Mouse (Mus musculus): ENCODE measurements around the gene Nr2c2. TPM values are rescaled to one million over a fixed set of nuclear protein-coding genes. Genes with fewer than 3 reads are reported as not detected.
"Not testable (repeated sequence)": the region's sequence is repeated elsewhere in the genome, so short reads cannot be mapped to it uniquely, and the experiment has no call there.

Nr2c2 gene
- polyA plus RNA-seq, 1 experiment from 2014 or later: 10.0 TPM

- Histone ChIP-seq H3K4me2 (ENCODE audit: low read depth, low read length) (no peak overlapping the region), H3K27ac (ENCODE audit: low read length) (no peak overlapping the region), H3K9me3 (replicated peaks; ENCODE audit: control insufficient read depth, low read length) (no peaks in the 10 kb centered on the region), H3K4me1 (ENCODE audit: control insufficient read depth, insufficient read depth, low read length) (no peaks in the 10 kb centered on the region; the same call in 1 of the 2 replicates), H3K4me3 (ENCODE audit: low read length) (no peak overlapping the region), H3K9ac (ENCODE audit: low read length) (no peak overlapping the region), H3K36me3 (ENCODE audit: control insufficient read depth, insufficient read depth) (no peaks in the 10 kb centered on the region), H3K27me3 (ENCODE audit: control insufficient read depth, insufficient read depth, low read length) (no peaks in the 10 kb centered on the region)
- no peak for ATAC-seq (replicated peaks; ENCODE audit: extremely low read depth, insufficient read depth, low FRiP score)
- WGBS: 39% methylated on average over 15 of the region's 15 CpGs
Observed at GRCm38 (mm10) chr6:92071121-92071839, 19.9 kb upstream of the Nr2c2 start.

DNA sequence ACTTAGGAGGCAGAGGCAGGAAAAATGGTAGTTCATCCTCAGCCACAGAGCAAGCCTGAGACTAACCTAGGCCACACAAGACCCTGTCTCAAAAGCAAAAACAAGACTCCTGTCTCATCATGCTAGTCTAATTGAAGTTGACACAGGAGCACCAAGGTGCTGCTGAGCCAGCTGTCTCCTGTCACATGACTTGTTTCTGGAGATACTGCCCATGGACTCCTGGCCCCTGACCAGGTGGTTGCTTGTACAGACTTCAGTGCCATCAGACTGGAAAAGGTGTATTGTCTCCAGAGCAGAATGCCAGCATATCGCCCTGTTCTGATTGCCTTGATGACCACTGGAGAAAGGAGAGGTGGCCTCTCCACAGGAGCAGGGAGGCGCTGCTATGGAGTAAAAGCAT, 10.5 kb upstream of the Nr2c2 start:
- H3K36me3 ChIP-seq (ENCODE audit: control insufficient read depth, insufficient read depth): no peaks in the 10 kb centered on the region
- ATAC-seq (replicated peaks; ENCODE audit: extremely low read depth, insufficient read depth, low FRiP score): no peak
- no peak overlapping the region for H3K9ac ChIP-seq (ENCODE audit: low read length)
- H3K4me2 ChIP-seq (ENCODE audit: low read depth, low read length): no peak overlapping the region
- no peak overlapping the region for H3K4me3 ChIP-seq (ENCODE audit: low read length)
- no peaks in the 10 kb centered on the region for H3K27me3 ChIP-seq (ENCODE audit: control insufficient read depth, insufficient read depth, low read length)
- WGBS: 86% methylated on average over 2 of the region's 2 CpGs
- no peaks in the 10 kb centered on the region for H3K4me1 ChIP-seq (ENCODE audit: control insufficient read depth, insufficient read depth, low read length)
- H3K9me3 ChIP-seq (replicated peaks; ENCODE audit: control insufficient read depth, low read length): no peaks in the 10 kb centered on the region
- H3K27ac ChIP-seq (ENCODE audit: low read length): no peak overlapping the region

- Histone ChIP-seq H3K4me2 (ENCODE audit: low read depth, low read length) (no peak overlapping the region), H3K9ac (ENCODE audit: low read length) (no peak overlapping the region), H3K36me3 (ENCODE audit: control insufficient read depth, insufficient read depth) (no peaks in the 10 kb centered on the region), H3K27me3 (ENCODE audit: control insufficient read depth, insufficient read depth, low read length) (no peaks in the 10 kb centered on the region), H3K27ac (ENCODE audit: low read length) (no peak overlapping the region), H3K9me3 (replicated peaks; ENCODE audit: control insufficient read depth, low read length) (no peaks in the 10 kb centered on the region), H3K4me1 (ENCODE audit: control insufficient read depth, insufficient read depth, low read length) (no peaks in the 10 kb centered on the region), H3K4me3 (ENCODE audit: low read length) (no peak overlapping the region)
- 77% methylated on average over 4 of the region's 4 CpGs for WGBS
- ATAC-seq (replicated peaks; ENCODE audit: extremely low read depth, insufficient read depth, low FRiP score): no peak
Observed at GRCm38 (mm10) chr6:92082756-92083155, 8.4 kb upstream of the Nr2c2 start.

- H3K4me3 ChIP-seq (ENCODE audit: low read length): no peak overlapping the region
- H3K36me3 ChIP-seq (ENCODE audit: control insufficient read depth, insufficient read depth): no peaks in the 10 kb centered on the region
- no peaks in the 10 kb centered on the region for H3K9me3 ChIP-seq (replicated peaks; ENCODE audit: control insufficient read depth, low read length)
- no peak overlapping the region for H3K27ac ChIP-seq (ENCODE audit: low read length)
- no peaks in the 10 kb centered on the region for H3K27me3 ChIP-seq (ENCODE audit: control insufficient read depth, insufficient read depth, low read length)
- ATAC-seq (replicated peaks; ENCODE audit: extremely low read depth, insufficient read depth, low FRiP score): no peak
- WGBS: 68% methylated on average over 3 of the region's 3 CpGs
- peaks cover 1% of the 10 kb centered on the region for H3K4me1 ChIP-seq (ENCODE audit: control insufficient read depth, insufficient read depth, low read length)
- H3K4me2 ChIP-seq (ENCODE audit: low read depth, low read length): no peak overlapping the region
- no peak overlapping the region for H3K9ac ChIP-seq (ENCODE audit: low read length)
Observed at GRCm38 (mm10) chr6:92084932-92085331, 6.3 kb upstream of the Nr2c2 start.

DNA sequence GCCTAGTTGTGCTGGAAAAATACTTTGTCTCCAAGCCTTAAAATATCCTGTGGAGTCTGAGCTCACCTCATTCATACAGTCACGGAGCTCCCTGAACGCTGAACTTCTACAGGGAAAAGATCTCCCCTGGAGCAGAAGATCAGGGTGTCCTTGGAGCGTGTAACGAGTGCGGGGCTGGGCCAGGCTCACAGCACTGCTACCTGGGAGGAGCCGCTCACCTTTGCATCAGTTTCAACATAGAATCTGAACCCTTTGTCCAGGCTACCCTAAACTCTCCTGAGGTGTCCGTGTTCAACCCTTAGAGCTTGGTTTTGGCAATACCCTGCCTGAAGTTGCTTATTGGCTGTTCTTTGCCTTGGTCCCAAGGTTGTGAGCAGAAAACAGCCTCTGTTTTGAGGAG, 2.0 kb upstream of the Nr2c2 start:
- not testable (repeated sequence) for H3K27ac ChIP-seq (ENCODE audit: low read length); H3K27me3 ChIP-seq (ENCODE audit: control insufficient read depth, insufficient read depth, low read length); ATAC-seq (replicated peaks; ENCODE audit: extremely low read depth, insufficient read depth, low FRiP score); H3K36me3 ChIP-seq (ENCODE audit: control insufficient read depth, insufficient read depth); H3K9me3 ChIP-seq (replicated peaks; ENCODE audit: control insufficient read depth, low read length); H3K4me3 ChIP-seq (ENCODE audit: low read length); H3K4me2 ChIP-seq (ENCODE audit: low read depth, low read length); H3K9ac ChIP-seq (ENCODE audit: low read length)
- peaks cover 22% of the 10 kb centered on the region for H3K4me1 ChIP-seq (ENCODE audit: control insufficient read depth, insufficient read depth, low read length)
- WGBS: 83% methylated on average over 7 of the region's 7 CpGs

GRCm38 (mm10) chr6:92089982-92090381, 1.2 kb upstream of the Nr2c2 start:
- Histone ChIP-seq H3K4me3 (ENCODE audit: low read length) (no peak overlapping the region), H3K9me3 (replicated peaks; ENCODE audit: control insufficient read depth, low read length) (no peaks in the 10 kb centered on the region), H3K27ac (ENCODE audit: low read length) (no peak overlapping the region), H3K9ac (ENCODE audit: low read length) (no peak overlapping the region; the same call in 1 of the 2 replicates), H3K36me3 (ENCODE audit: control insufficient read depth, insufficient read depth) (no peaks in the 10 kb centered on the region), H3K4me2 (ENCODE audit: low read depth, low read length) (peak overlapping the region; percentile 80), H3K4me1 (ENCODE audit: control insufficient read depth, insufficient read depth, low read length) (peaks cover 29% of the 10 kb centered on the region), H3K27me3 (ENCODE audit: control insufficient read depth, insufficient read depth, low read length) (no peaks in the 10 kb centered on the region)
- ATAC-seq (replicated peaks; ENCODE audit: extremely low read depth, insufficient read depth, low FRiP score): no peak
- WGBS: 91% methylated on average over 4 of the region's 4 CpGs

DNA sequence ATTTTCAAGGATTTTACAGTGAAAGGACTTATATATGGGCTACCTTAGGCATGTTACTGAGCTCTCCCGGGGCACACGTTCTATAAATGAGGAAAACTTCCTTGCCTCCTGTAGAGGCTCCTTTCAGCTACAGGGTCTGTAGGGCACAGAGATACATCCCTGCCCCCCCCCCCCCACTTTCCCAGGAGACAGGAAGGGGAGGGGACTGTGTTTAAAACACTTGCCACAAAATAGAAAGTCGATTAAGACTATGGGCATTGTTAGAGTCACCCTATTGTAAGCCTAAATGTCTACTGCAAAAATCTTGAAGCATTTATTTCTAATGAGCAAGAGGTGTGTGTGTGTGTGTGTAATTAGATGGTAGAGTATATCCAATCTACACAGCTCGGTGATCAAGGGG, 693 bp upstream of the Nr2c2 start:
- H3K27me3 ChIP-seq (ENCODE audit: control insufficient read depth, insufficient read depth, low read length): no peaks in the 10 kb centered on the region
- H3K4me3 ChIP-seq (ENCODE audit: low read length): peak overlapping the region; percentile 96
- H3K36me3 ChIP-seq (ENCODE audit: control insufficient read depth, insufficient read depth): no peaks in the 10 kb centered on the region
- peak overlapping the region; percentile 99 for H3K9ac ChIP-seq (ENCODE audit: low read length)
- no peaks in the 10 kb centered on the region for H3K9me3 ChIP-seq (replicated peaks; ENCODE audit: control insufficient read depth, low read length)
- peak overlapping the region; percentile 100 for H3K27ac ChIP-seq (ENCODE audit: low read length)
- WGBS: 3% methylated on average over 4 of the region's 4 CpGs
- H3K4me2 ChIP-seq (ENCODE audit: low read depth, low read length): peak overlapping the region; percentile 80
- peaks cover 29% of the 10 kb centered on the region for H3K4me1 ChIP-seq (ENCODE audit: control insufficient read depth, insufficient read depth, low read length)
- ATAC-seq (replicated peaks; ENCODE audit: extremely low read depth, insufficient read depth, low FRiP score): no peak

DNA sequence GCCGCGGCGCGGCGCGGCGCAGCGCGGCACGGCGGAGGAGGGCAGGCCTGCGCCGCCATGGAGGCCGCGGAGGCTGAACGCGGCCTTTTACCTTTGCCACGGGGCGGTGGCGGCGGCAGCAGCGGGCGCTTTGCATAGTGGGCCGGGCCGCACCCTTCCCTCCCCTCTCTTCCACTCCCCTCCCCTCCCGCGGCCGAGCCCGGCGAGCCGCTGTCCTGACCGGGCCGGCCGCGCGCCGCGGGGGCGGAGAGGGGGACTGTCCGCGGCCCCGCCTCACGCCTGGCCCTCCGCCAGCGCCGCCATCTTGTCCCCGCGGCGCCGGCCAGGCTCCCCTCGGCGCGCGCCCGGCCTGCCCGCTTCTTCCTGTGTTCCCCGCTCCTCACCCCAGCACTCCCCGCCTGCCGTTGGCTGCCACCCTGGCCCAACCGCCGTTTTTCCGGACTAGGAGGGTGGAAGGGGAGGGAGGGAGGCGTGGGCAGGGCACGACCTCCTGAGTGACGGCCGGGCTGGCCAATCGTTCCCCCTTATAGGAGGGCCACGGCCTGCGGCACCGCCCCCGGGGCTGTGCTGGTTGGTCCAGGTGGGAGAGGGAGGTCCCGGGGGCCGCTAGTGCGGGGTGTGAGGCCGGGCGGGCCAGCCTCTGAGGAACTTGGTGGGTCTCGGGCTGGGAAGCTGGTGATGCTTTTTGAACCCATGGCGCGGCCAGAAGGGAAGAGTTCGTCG, 738 bp downstream of the Nr2c2 start:
- H3K9me3 ChIP-seq (replicated peaks; ENCODE audit: control insufficient read depth, low read length): no peaks in the 10 kb centered on the region
- H3K4me1 ChIP-seq (ENCODE audit: control insufficient read depth, insufficient read depth, low read length): peaks cover 29% of the 10 kb centered on the region
- H3K36me3 ChIP-seq (ENCODE audit: control insufficient read depth, insufficient read depth): no peaks in the 10 kb centered on the region
- peak overlapping the region; percentile 86 for H3K4me2 ChIP-seq (ENCODE audit: low read depth, low read length)
- H3K27me3 ChIP-seq (ENCODE audit: control insufficient read depth, insufficient read depth, low read length): no peaks in the 10 kb centered on the region
- peak; percentile 98 for ATAC-seq (replicated peaks; ENCODE audit: extremely low read depth, insufficient read depth, low FRiP score)
- H3K9ac ChIP-seq (ENCODE audit: low read length): peak overlapping the region; percentile 99
- peak overlapping the region; percentile 96 for H3K4me3 ChIP-seq (ENCODE audit: low read length)
- WGBS: under 1% methylated on average over 49 of the region's 81 CpGs
- peak overlapping the region; percentile 100 for H3K27ac ChIP-seq (ENCODE audit: low read length)

GRCm38 (mm10) chr6:92092737-92093136, 1.5 kb downstream of the Nr2c2 start:
- whole genome bisulfite sequencing: 35% methylated on average over 3 of the region's 3 CpGs
- no peak for ATAC-seq (replicated peaks; ENCODE audit: extremely low read depth, insufficient read depth, low FRiP score)
- Histone ChIP-seq H3K9me3 (replicated peaks; ENCODE audit: control insufficient read depth, low read length) (no peaks in the 10 kb centered on the region), H3K4me2 (ENCODE audit: low read depth, low read length) (peak overlapping the region; percentile 86), H3K27ac (ENCODE audit: low read length) (peak overlapping the region; percentile 100), H3K4me1 (ENCODE audit: control insufficient read depth, insufficient read depth, low read length) (peaks cover 29% of the 10 kb centered on the region), H3K36me3 (ENCODE audit: control insufficient read depth, insufficient read depth) (no peaks in the 10 kb centered on the region), H3K9ac (ENCODE audit: low read length) (peak overlapping the region; percentile 99), H3K4me3 (ENCODE audit: low read length) (peak overlapping the region; percentile 96), H3K27me3 (ENCODE audit: control insufficient read depth, insufficient read depth, low read length) (no peaks in the 10 kb centered on the region)
